Mouse (Mus musculus): ENCODE results near the gene Pkdrej.

Gene Pkdrej

GRCm38 (mm10) chr15:85768991-85769390 is 52.5 kb downstream of the Pkdrej start:
- DNase-seq (ENCODE audit: low read depth, low spot score) = no peak

GRCm38 (mm10) chr15:85766677-85767076 is 54.9 kb downstream of the Pkdrej start:
- DNase-seq (ENCODE audit: low read depth, low spot score) = no peak

GRCm38 (mm10) chr15:85765022-85765421 is 56.5 kb downstream of the Pkdrej start:
- no peak for DNase-seq (ENCODE audit: low read depth, low spot score)
